Mouse (Mus musculus) heart, postnatal 36 days (tissue): ENCODE results near the gene 1110051M20Rik. TPM values are rescaled to one million over a fixed set of nuclear protein-coding genes. Genes with fewer than 3 reads are reported as not detected.
"Not testable (repeated sequence)": the region's sequence is repeated elsewhere in the genome, so short reads cannot be mapped to it uniquely, and the experiment has no call there.

ENCODE experiments used
- DNase-seq, 2 experiments: peaks; one replicate each; pipeline ENCODE4 v3.0.0; 2021 to 2022
- intact Hi-C: fragments of 180-260 bp; cut with DNase I; formaldehyde crosslinking; loops from one replicate; pipeline ENCODE4 v1.15.1; 2025
- microRNA-seq, 2 experiments: library from miRNA; unstranded; fragments of <30 nt; microRNA quantifications; one replicate each; pipeline ENCODE4 v1.2.0; 2021; ENCODE audit warnings: borderline number of aligned reads in 2 of 2
- total RNA-seq, 2 experiments: library from RNA; stranded (reverse); gene quantifications; 2 replicates each; pipeline ENCODE4 v1.2.3; 2021

The 1110051M20Rik gene
- total RNA-seq, 2 experiments from 2014 or later: 9.4 to 12.1 TPM

DNA sequence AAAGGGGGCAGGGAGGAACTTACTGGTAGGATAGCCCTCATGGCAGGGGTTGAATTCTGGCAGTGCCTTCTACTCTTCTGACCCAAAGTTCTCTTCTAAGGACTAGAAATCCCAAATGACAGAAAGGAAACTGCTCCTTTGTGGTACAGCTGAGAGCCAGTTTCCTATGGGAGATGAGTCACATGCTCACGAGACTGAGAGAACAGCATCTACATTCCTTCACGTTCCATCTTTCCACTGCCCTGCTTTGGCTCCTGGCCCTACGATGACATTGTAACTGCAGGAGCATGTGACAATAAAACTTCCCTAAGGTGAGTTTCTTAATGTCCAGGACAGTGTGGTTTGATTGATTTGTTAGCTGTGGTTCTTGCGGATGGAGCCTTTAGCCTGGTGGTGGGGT lies 196.1 kb downstream of the 1110051M20Rik start:
- intact Hi-C loops: no loop called here
- no peak for DNase-seq

DNA sequence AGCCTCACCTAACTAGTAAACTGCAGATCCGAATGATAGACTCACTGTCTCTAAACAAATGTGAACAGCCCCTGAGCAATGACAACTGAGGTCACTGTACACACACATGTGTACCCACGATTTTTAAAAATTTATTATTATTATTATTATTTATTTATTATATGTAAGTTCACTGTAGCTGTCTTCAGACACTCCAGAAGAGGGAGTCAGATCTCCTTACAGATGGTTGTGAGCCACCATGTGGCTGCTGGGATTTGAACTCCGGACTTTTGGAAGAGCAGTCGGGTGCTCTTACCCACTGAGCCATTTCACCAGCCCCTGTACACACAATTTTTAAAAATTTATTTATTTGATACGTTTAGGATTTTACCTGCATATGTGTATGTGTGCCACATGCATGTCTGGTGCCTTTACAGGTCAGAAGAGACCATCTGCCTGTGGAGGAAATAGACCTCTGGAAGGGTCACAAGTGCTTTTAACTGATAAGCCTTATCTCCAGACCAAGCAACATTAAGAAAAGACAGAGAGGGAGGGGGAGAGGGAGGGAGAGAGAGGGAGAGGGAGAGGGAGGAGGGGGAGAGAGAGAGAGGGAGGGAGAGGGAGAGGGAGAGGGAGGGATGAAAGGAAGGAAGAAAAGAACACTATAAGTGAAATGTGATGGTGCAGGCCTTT lies 199.8 kb downstream of the 1110051M20Rik start:
- DNase-seq: no peak
- intact Hi-C loops: no loop called here

DNA sequence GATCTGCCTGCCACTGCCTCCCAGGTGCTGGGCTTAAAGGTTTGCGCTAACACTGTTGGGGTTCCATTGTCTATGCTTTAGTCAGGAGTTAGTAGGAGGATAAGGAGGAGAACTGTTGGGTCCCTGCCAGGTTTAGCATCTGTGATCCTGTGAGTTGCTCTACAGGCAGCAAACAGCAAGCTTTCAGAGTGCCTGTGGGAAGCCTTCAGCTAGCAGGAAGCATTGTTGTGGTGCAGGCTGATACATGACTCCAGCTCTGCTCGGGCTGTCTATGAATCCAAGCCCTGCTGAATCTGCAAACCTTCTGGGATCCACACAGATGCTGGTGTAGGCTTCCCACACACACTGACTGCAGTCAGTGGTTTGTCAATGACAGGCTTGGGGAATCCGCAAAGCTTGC lies 201.1 kb downstream of the 1110051M20Rik start:
- intact Hi-C loops: no loop called here
- DNase-seq: no peak

DNA sequence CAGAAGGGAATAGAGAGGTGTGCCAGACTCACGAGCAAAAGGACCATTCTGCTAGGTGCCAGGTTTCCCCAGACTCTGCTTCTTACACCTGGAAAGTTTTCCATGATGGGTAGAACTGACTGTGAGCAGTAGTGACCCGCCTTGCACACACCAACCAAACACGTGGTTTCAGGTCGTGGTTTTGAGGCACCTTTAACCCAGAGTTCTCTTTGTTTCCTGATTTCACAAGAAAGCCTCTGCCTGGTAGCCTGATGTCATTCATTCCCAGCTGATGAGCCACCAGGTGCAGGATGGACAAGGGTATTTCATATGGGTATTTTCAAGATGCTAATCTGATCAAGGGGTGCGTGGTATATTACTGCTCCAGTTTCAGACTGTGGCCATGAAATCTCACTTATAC lies 202.0 kb downstream of the 1110051M20Rik start:
- intact Hi-C loops: no loop called here
- no peak for DNase-seq

DNA sequence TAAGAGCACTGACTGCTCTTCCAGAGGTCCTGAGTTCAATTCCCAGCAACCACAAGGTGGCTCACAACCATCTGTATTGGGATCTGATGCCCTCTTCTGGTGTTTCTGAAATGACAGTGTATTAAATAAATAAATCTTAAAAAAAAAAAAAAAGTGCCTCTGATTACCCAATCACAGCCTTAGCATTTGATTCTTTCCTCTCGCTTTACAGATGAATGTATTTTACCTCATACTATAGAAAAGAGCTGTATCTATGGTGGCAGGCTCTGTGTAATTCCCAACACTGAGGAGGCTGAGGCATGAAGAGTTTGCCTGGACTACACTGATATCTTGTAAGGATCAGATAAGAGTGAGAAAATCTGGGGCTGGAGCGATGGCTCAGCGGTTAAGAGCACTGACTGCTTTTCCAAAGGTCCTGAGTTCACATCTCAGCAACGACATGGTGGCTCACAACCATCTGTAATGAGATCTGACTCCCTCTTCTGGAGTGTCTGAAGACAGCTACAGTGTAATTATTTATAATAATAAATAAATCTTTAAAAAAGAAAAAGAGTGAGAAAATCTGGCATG lies 206.9 kb downstream of the 1110051M20Rik start:
- intact Hi-C loops: loop anchor here (1.0 to 2.0 kb wide), 2 partner anchors 19 to 27 kb away; partner anchors contain the start of gene Arfgap2

DNA sequence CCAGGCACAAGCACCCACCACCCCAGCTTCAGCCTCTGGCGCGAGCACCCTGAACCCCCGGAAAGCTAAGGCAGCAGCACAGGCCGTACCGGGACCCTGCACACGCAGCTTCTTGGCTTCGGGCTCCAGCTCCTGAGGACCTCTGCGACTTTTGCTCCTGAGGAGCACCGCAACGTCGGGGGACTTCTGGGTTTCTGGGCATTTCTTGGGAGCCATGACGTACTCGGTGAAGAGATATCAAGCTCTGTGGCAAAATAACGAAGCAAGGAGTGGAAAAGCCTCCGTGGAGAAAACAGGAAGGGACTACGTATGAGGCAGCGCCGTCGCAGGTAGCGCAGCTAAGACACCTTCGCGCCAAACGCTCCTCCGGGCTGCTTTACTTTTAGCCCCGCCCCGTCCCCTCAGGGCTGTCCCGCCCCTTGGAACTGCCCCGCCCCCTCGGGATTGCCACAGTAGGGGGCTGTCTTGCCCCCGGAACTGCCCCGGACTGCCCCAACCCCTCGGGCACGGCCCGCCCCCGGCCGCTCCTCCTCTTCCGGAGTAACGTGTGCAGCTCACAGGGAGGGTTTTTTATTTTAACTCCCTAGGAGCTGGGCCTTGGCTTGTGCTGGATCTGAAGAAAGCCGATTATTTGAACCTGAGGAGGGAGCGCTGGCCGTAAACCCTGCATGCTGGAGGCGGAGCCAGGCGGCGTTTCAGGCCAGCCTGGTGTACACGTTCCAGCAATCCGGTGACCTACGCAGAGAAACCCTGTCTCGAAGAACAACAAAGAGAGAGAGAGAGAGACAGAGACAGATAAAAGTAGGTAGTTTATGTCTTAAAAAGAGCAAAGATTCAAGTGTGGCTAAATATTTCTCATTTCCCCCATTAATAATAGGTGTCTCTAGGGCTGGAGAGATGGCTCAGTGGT lies 207.6 kb downstream of the 1110051M20Rik start, which contains the start of gene Ddb2:
Gene Ddb2 (minus strand): TSS at position 382 of the 910 bp plus-strand sequence.
- peak; percentile 86 to 87 for DNase-seq
- intact Hi-C loops: loop anchor here (1.0 to 2.0 kb wide), 3 partner anchors 19 to 35 kb away; partner anchors contain the start of genes Acp2, Arfgap2 and Nr1h3

More for the DNA sequence above, 206.9 kb downstream of the 1110051M20Rik start:
- DNase-seq: not testable (repeated sequence)

DNA sequence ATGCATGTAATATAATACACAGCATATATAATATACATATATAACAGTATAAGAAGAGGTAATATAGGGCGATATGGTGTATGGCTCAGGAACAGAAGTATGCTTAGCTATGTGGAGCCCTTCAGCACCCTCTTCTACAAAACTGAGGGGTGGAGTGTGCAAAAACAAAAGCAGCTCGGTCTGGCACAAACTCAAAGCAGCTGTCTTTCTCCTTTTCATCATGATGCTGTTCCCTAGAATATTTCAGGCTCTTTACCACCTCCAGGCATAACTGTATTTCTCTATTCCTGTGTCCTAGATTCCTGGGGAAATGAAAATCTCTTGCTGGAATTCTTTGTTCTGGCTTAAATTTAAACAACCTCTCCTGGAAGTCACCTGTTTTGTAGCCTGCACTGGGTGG lies 214.8 kb downstream of the 1110051M20Rik start:
- intact Hi-C loops: no loop called here

More for the DNA sequence above, 214.8 kb downstream of the 1110051M20Rik start:
- DNase-seq: no peak

Small RNAs within 50 kb of the gene (microRNA-seq; reads per million reads assigned to microRNA genes)
- 0 reads per million in 2 experiments for gene Gm22071

Other genes with a start within 250 kb of the 1110051M20Rik start
- 10 to 100 TPM; 17.3 TPM for gene Nr1h3, start 241.9 kb downstream of the 1110051M20Rik start, total RNA-seq
- gene Acp2, start 241.8 kb downstream of the 1110051M20Rik start, total RNA-seq: 10 to 100 TPM; 18.0 to 19.5 TPM
- gene Ddb2, start 207.7 kb downstream of the 1110051M20Rik start, total RNA-seq: 1 to 10 TPM; 3.0 to 3.9 TPM
- 100 to 1,000 TPM; 150 to 151 TPM for gene Pacsin3, start 188.8 kb downstream of the 1110051M20Rik start, total RNA-seq
- gene Arfgap2, start 179.7 kb downstream of the 1110051M20Rik start, total RNA-seq: 10 to 100 TPM; 57.1 to 60.9 TPM
- gene Lrp4, start 12.8 kb upstream of the 1110051M20Rik start, total RNA-seq: 10 to 100 TPM; 10.6 to 11.5 TPM
- 10 to 100 TPM; 46.9 to 53.5 TPM for gene Ckap5, start 82.1 kb upstream of the 1110051M20Rik start, total RNA-seq
- not detected for gene F2, start 191.7 kb upstream of the 1110051M20Rik start, total RNA-seq
- gene Zfp408, start 205.1 kb upstream of the 1110051M20Rik start, total RNA-seq: 1 to 10 TPM; 3.5 to 4.2 TPM
- 10 to 100 TPM; 23.6 to 27.3 TPM for gene Arhgap1, start 205.2 kb upstream of the 1110051M20Rik start, total RNA-seq